Mouse (Mus musculus): ENCODE data around the gene Wdr93.
A peak's percentile ranks its signal among the peaks of the same experiment; 100 is the strongest.

Gene Wdr93

GRCm38 (mm10) chr7:79802037-79802436, 59.1 kb downstream of the Wdr93 start:
- DNase-seq (ENCODE audit: low spot score), result no peak

GRCm38 (mm10) chr7:79803887-79804286, 60.9 kb downstream of the Wdr93 start:
- no peak for DNase-seq (ENCODE audit: low spot score)

GRCm38 (mm10) chr7:79808561-79808960, 65.6 kb downstream of the Wdr93 start:
- DNase-seq (ENCODE audit: low spot score), result no peak

- peak; percentile 90 for DNase-seq (ENCODE audit: low spot score)
Measured at GRCm38 (mm10) chr7:79810611-79811506, 67.9 kb downstream of the Wdr93 start, which contains the start of gene Mesp2. Mesp2 (plus strand) TSS chr7:79810727.

GRCm38 (mm10) chr7:79813409-79813808, 70.4 kb downstream of the Wdr93 start:
- no peak for DNase-seq (ENCODE audit: low spot score)

- no peak for DNase-seq (ENCODE audit: low spot score)
Measured at GRCm38 (mm10) chr7:79818321-79818720, 75.4 kb downstream of the Wdr93 start.

- no peak for DNase-seq (ENCODE audit: low spot score)
Measured at GRCm38 (mm10) chr7:79819515-79819914, 76.6 kb downstream of the Wdr93 start.

GRCm38 (mm10) chr7:79819996-79820395, 77.0 kb downstream of the Wdr93 start:
- no peak for DNase-seq (ENCODE audit: low spot score)

GRCm38 (mm10) chr7:79822092-79822695, 79.2 kb downstream of the Wdr93 start:
- DNase-seq (ENCODE audit: low spot score), result no peak

- DNase-seq (ENCODE audit: low spot score), result no peak
Measured at GRCm38 (mm10) chr7:79828341-79828740, 85.4 kb downstream of the Wdr93 start.

- no peak for DNase-seq (ENCODE audit: low spot score)
Measured at GRCm38 (mm10) chr7:79831145-79831544, 88.2 kb downstream of the Wdr93 start.

- DNase-seq (ENCODE audit: low spot score), result no peak
Measured at GRCm38 (mm10) chr7:79831585-79831984, 88.6 kb downstream of the Wdr93 start.

- no peak for DNase-seq (ENCODE audit: low spot score)
Measured at GRCm38 (mm10) chr7:79832980-79833379, 90.0 kb downstream of the Wdr93 start.

- DNase-seq (ENCODE audit: low spot score), result no peak
Measured at GRCm38 (mm10) chr7:79835196-79835595, 92.2 kb downstream of the Wdr93 start.

All from retina, embryonic 14.5 days (tissue).